In the genomic region with DNA sequence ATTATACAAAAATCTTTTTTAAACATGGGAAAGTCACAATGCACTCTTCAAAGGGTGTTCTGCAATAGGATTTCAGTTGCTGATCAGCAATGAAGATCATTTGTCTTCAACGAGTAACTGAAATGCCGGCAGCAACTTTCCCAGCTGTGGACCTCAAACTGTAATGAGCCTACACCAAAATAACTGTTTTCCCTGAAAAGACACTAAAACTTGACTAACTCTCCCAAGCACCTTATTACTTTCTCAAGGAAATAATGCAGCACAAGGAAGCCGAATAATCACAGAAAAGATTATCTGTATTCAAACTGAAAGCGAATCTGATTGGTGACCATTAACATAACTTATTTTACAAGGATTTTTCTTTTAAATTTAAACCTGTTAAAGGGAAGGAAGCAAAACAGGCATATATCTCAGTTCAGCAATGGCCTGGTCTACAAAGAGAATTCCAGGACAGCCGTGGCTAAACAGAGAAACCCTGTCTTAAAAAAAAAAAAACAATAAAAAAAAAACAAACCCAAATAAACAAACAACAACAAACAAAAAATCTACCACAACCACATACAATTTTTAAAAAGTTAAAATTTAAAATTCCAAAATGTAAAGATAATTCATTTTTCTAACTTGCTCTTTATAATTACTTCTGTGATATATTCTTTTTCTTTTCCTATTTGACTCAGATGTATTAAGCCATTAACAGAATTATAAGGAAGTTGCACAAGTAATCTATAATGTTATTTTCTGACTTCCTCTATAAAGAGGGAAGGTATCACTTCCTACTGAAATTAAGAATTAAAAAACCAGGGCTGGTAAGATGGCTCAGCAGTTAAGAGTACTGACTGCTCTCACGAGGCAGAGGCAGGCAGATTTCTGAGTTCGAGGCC, we compare ENCODE assay signal across 19 mouse cellular contexts. TPM values are rescaled to one million over a fixed set of nuclear protein-coding genes. Genes with fewer than 3 reads are reported as not detected.
DNase-seq lines count a peak whose midpoint lies in the region; ATAC-seq and TF ChIP-seq lines count a peak whose summit lies in the region.
"Had no signal": no experiment of that assay in that cellular context is flagged by ENCODE, and none has a peak within 500 bp of the region (broad histone marks: within the 10 kb centered on the region; RNA-seq: fewer than 3 reads in every experiment).

No protein-coding gene starts in this region.

- no peak for TF ChIP-seq EP300 in liver, postnatal 0 days (IDR thresholded peaks at IDR 0.05; ENCODE audit: low read depth)

- H3K36me3 ChIP-seq in lung, embryonic 14.5 days (ENCODE audit: insufficient read depth) = no peaks in the 10 kb centered on the region
- H3K36me3 ChIP-seq in liver, postnatal 0 days (replicated peaks; ENCODE audit: insufficient read depth, low read length) = peaks cover 14% of the 10 kb centered on the region
- H3K36me3 ChIP-seq in kidney, embryonic 14.5 days (ENCODE audit: control insufficient read depth, insufficient read depth, low read length) = peaks cover 3% of the 10 kb centered on the region; the same call in 1 of the 2 replicates
- H3K36me3 ChIP-seq: embryonic facial prominence, embryonic 12.5 days; forebrain, embryonic 10.5 days; lung, embryonic 15.5 days; neural tube, embryonic 12.5 days had no signal

- no peak for ATAC-seq in lung, embryonic 14.5 days (ENCODE audit: insufficient read depth)
- ATAC-seq in common myeloid progenitor, adult 5-6 weeks (replicated peaks; ENCODE audit: low read depth, poor library complexity, severe bottlenecking) = peak; percentile 31; the same call in 1 of the 2 replicates
- no peak for ATAC-seq in liver, postnatal 0 days
- no peak for ATAC-seq in kidney, embryonic 14.5 days (ENCODE audit: low FRiP score, low TSS enrichment)
- ATAC-seq: hindbrain, embryonic 16.5 days had no signal

- no peaks in the 10 kb centered on the region for H3K4me1 ChIP-seq in lung, embryonic 14.5 days (ENCODE audit: insufficient read depth)
- peaks cover 25% of the 10 kb centered on the region for H3K4me1 ChIP-seq in liver, postnatal 0 days (ENCODE audit: insufficient read depth)
- peaks cover 6% of the 10 kb centered on the region; the same call in 1 of the 2 replicates for H3K4me1 ChIP-seq in kidney, embryonic 14.5 days (ENCODE audit: control insufficient read depth, insufficient read depth, low read length)
- H3K4me1 ChIP-seq: neural tube, embryonic 12.5 days had no signal

- no peak for DNase-seq in lung, embryonic 14.5 days
- no peak for DNase-seq in lung, postnatal 14 days
- DNase-seq in liver, postnatal 0 days = no peak
- DNase-seq in layer of hippocampus, postnatal 10 days (ENCODE audit: low spot score in 2 of 2) = no peak
- DNase-seq in heart, adult 8-10 months (ENCODE audit: low spot score) = no peak
- DNase-seq: adrenal gland, adult 2 months; cerebellum, adult 11 months; cerebellum, postnatal 36 days; heart, postnatal 4 days; kidney, adult 2 months; kidney, postnatal 25 days; right cerebral cortex, postnatal 25 days had no signal

- H3K27ac ChIP-seq in lung, embryonic 14.5 days (ENCODE audit: low read depth) = peak overlapping the region; percentile 4; the same call in 1 of the 2 replicates
- peak overlapping the region; percentile 90 for H3K27ac ChIP-seq in liver, postnatal 0 days (ENCODE audit: low read depth)
- no peak overlapping the region for H3K27ac ChIP-seq in kidney, embryonic 14.5 days (ENCODE audit: low read depth, low read length)
- H3K27ac ChIP-seq: embryonic facial prominence, embryonic 12.5 days; forebrain, embryonic 10.5 days; lung, embryonic 15.5 days; neural tube, embryonic 12.5 days had no signal

- no peak overlapping the region for H3K4me3 ChIP-seq in lung, embryonic 14.5 days (ENCODE audit: low read depth, low read length)
- H3K4me3 ChIP-seq in liver, postnatal 0 days (ENCODE audit: low read depth, low read length) = no peak overlapping the region
- no peak overlapping the region for H3K4me3 ChIP-seq in kidney, embryonic 14.5 days (ENCODE audit: low read length)
- H3K4me3 ChIP-seq: embryonic facial prominence, embryonic 12.5 days; forebrain, embryonic 10.5 days; lung, embryonic 15.5 days; neural tube, embryonic 12.5 days had no signal

- no peak overlapping the region for H3K4me2 ChIP-seq in lung, embryonic 14.5 days
- H3K4me2 ChIP-seq in liver, postnatal 0 days (ENCODE audit: low read depth, low read length) = peak overlapping the region; percentile 56
- H3K4me2 ChIP-seq in kidney, embryonic 14.5 days (replicated peaks; ENCODE audit: low read depth, low read length) = no peak overlapping the region
- H3K4me2 ChIP-seq: embryonic facial prominence, embryonic 12.5 days; lung, embryonic 15.5 days; neural tube, embryonic 12.5 days had no signal

- TF ChIP-seq CTCF in lung, embryonic 14.5 days (IDR thresholded peaks at IDR 0.05; ENCODE audit: low read depth) = no peak
- TF ChIP-seq CTCF in liver, postnatal 0 days (IDR thresholded peaks at IDR 0.05; ENCODE audit: low read depth) = no peak

- WGBS in lung, embryonic 14.5 days = 71% methylated on average over 7 of the region's 7 CpGs
- WGBS in liver, postnatal 0 days (ENCODE audit: insufficient replicate concordance) = 50% methylated on average over 7 of the region's 7 CpGs
- WGBS in kidney, embryonic 14.5 days = 87% methylated on average over 7 of the region's 7 CpGs

- H3K9ac ChIP-seq in lung, embryonic 14.5 days = no peak overlapping the region
- H3K9ac ChIP-seq in liver, postnatal 0 days (replicated peaks) = 0 out of 2 replicates have a peak overlapping the region, but pooled peaks have one; percentile 41
- no peak overlapping the region for H3K9ac ChIP-seq in kidney, embryonic 14.5 days (ENCODE audit: low read depth, low read length)
- H3K9ac ChIP-seq: embryonic facial prominence, embryonic 12.5 days; lung, embryonic 15.5 days; neural tube, embryonic 12.5 days had no signal

- H3K27me3 ChIP-seq in lung, embryonic 14.5 days (ENCODE audit: insufficient read depth, low read length) = no peaks in the 10 kb centered on the region
- H3K27me3 ChIP-seq in liver, postnatal 0 days (ENCODE audit: insufficient read depth, low read length) = no peaks in the 10 kb centered on the region
- no peaks in the 10 kb centered on the region for H3K27me3 ChIP-seq in kidney, embryonic 14.5 days (ENCODE audit: control insufficient read depth, insufficient read depth, low read length)
- H3K27me3 ChIP-seq: embryonic facial prominence, embryonic 12.5 days; lung, embryonic 15.5 days; neural tube, embryonic 12.5 days had no signal

- no peaks in the 10 kb centered on the region for H3K9me3 ChIP-seq in lung, embryonic 14.5 days (ENCODE audit: low read depth, low read length)
- H3K9me3 ChIP-seq in liver, postnatal 0 days (ENCODE audit: low read length) = no peaks in the 10 kb centered on the region
- H3K9me3 ChIP-seq in kidney, embryonic 14.5 days (ENCODE audit: control insufficient read depth, low read length) = no peaks in the 10 kb centered on the region
- H3K9me3 ChIP-seq: embryonic facial prominence, embryonic 12.5 days; forebrain, embryonic 10.5 days; lung, embryonic 15.5 days; neural tube, embryonic 12.5 days had no signal

RNA-seq across cellular contexts. Expression of a gene that starts 50.7 kb away (rescaled TPM):
- 29.5 and 32.1 TPM in 2 replicates for polyA plus RNA-seq in lung, embryonic 14.5 days (2014; fragmentation: Nextera tagmentation; extraction: Ambion mirVana)
- 42.0 and 47.0 TPM in 2 replicates for total RNA-seq in common myeloid progenitor, adult 5-6 weeks (2017)
- polyA plus RNA-seq in liver, postnatal 0 days (2015; fragmentation: Nextera tagmentation; extraction: Ambion mirVana) = 10.3 and 11.2 TPM in 2 replicates
- total RNA-seq in layer of hippocampus, postnatal 10 days (2021) = 10 to 100 TPM; 59.0 to 62.6 TPM
- polyA plus RNA-seq in kidney, embryonic 14.5 days (2014; fragmentation: Nextera tagmentation; extraction: Ambion mirVana) = 13.4 and 26.2 TPM in 2 replicates
- 10 to 100 TPM; 46.6 to 51.9 (median 49.2) TPM for total RNA-seq in heart, adult 8-10 months (2022)
